Mouse (Mus musculus) intestine, embryonic 16.5 days (tissue): Measurements from ENCODE around the gene Nckap5l. TPM values are rescaled to one million over a fixed set of nuclear protein-coding genes. Genes with fewer than 3 reads are reported as not detected.
"Not testable (repeated sequence)": the region's sequence is repeated elsewhere in the genome, so short reads cannot be mapped to it uniquely, and the experiment has no call there.

ENCODE experiments used
- ATAC-seq: fragments of 200-750 bp; cut with Nextera tagmentation; 2 replicates; pipeline ENCODE4 v1.8.0; 2017; ENCODE audit warnings: moderate TSS enrichment, moderate library complexity
- H3K27ac ChIP-seq: fragments of 300-500 bp; sonication (generic); 2 replicates; pipeline ENCODE4 v1.5.1; 2014; ENCODE audit warnings: mild to moderate bottlenecking, low read length
- H3K27me3 ChIP-seq: fragments of 300-500 bp; sonication (generic); replicated peaks from 2 replicates; pipeline ENCODE4 v1.6.1; 2014; ENCODE audit warnings: low read length, control low read depth, mixed read lengths; ENCODE audit not compliant: control insufficient read depth, insufficient read depth
- H3K36me3 ChIP-seq: fragments of 300-500 bp; sonication (generic); 2 replicates; pipeline ENCODE4 v1.6.1; 2014; ENCODE audit warnings: low read length, control low read depth; ENCODE audit not compliant: control insufficient read depth, insufficient read depth
- H3K4me1 ChIP-seq: fragments of 300-500 bp; sonication (generic); 2 replicates; pipeline ENCODE4 v1.6.1; 2014; ENCODE audit warnings: low read length, control low read depth, mixed read lengths; ENCODE audit not compliant: control insufficient read depth, insufficient read depth
- H3K4me2 ChIP-seq: fragments of 300-500 bp; sonication (generic); 2 replicates; pipeline ENCODE4 v1.6.1; 2014; ENCODE audit warnings: low read depth, low read length, control low read depth
- H3K4me3 ChIP-seq: fragments of 300-500 bp; sonication (generic); 2 replicates; pipeline ENCODE4 v1.5.1; 2014; ENCODE audit warnings: mild to moderate bottlenecking, low read length
- H3K9ac ChIP-seq: fragments of 300-500 bp; sonication (generic); 2 replicates; pipeline ENCODE4 v1.6.1; 2014; ENCODE audit warnings: low read depth, low read length
- H3K9me3 ChIP-seq: fragments of 300-500 bp; sonication (generic); 2 replicates; pipeline ENCODE4 v1.6.1; 2016; ENCODE audit warnings: low read length, control low read depth; ENCODE audit not compliant: control insufficient read depth
- WGBS: fragments of 180-500 bp; shearing (Covaris S2); extraction: QIAGEN DNeasy Blood & Tissue Kit; methylation state at CpG from one replicate; pipeline ENCODE4 v1.1.7; 2014; 5-methylcytosine and 5-hydroxymethylcytosine counted together
- polyA plus RNA-seq: library from polyadenylated mRNA; unstranded; fragments of >200 nt; fragmentation: Nextera tagmentation; extraction: Ambion mirVana; gene quantifications from 2 replicates; pipeline ENCODE4 v1.2.1, GENCODE M21; 2015

Gene Nckap5l
- polyA plus RNA-seq, 1 experiment from 2014 or later = 6.5 TPM

- ATAC-seq = no peak
- Histone ChIP-seq H3K9ac (peak overlapping the region; percentile 36), H3K4me2 (peak overlapping the region; percentile 22), H3K27me3 (no peaks in the 10 kb centered on the region), H3K4me3 (no peak overlapping the region), H3K36me3 (no peaks in the 10 kb centered on the region), H3K9me3 (no peaks in the 10 kb centered on the region), H3K4me1 (peaks cover 50% of the 10 kb centered on the region), H3K27ac (no peak overlapping the region)
- WGBS = 38% methylated on average over 1 of the region's 1 CpGs
Observed at GRCm38 (mm10) chr15:99396462-99396861, 61.1 kb downstream of the Nckap5l start.

DNA sequence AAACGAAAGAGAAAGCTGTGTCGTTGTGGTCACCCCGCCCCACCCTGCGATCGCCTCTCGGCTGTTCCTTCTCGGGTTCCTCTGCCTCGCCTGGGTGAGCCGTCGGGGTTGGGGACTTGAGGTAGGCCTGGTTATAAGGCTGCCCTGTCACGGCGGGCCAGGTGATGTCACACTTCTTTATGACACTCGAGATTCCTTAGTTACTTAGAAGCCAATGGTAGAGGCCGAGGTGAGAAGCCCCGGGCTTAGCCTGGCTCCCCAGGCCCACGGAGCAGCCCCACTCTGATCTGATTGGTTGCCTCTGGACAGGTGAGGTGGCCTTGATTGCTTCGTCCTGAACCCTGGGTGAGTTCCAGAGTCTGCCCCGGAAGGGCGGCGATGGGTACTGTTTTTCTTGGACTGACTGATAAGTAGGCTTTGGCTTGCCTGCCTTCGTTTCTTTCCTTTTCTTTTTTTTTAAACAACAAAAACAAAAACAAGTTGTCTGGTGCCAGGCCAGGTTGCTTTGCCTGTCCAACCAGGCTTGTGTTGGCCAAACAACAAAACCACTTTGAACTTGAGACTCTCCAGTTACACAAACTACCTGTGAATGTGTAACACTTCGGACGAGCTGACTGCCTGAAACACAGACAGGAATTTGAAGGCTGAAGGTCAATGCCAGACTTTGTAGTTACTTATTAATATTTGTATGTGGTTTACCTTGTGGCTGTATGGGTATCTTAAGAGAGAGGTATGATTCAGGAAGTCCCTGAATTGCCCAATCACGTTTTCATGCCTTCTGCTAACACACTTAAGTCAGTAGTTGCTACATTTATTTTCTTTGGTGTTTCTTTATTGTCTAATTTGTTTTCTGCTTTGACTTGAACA lies 63.9 kb downstream of the Nckap5l start:
- peak overlapping the region; percentile 80 for H3K4me3 ChIP-seq
- no peaks in the 10 kb centered on the region for H3K27me3 ChIP-seq
- H3K9me3 ChIP-seq = no peaks in the 10 kb centered on the region
- WGBS = 4% methylated on average over 24 of the region's 24 CpGs
- no peaks in the 10 kb centered on the region for H3K36me3 ChIP-seq
- peak overlapping the region; percentile 72 for H3K4me2 ChIP-seq
- ATAC-seq = peak; percentile 83
- H3K4me1 ChIP-seq = peaks cover 34% of the 10 kb centered on the region
- H3K27ac ChIP-seq = peak overlapping the region; percentile 98
- H3K9ac ChIP-seq = peak overlapping the region; percentile 94

GRCm38 (mm10) chr15:99392486-99393385 lies 64.8 kb downstream of the Nckap5l start, which contains the start of gene Tmbim6:
TSS of gene Tmbim6 (plus strand) at chr15:99392882.
- ATAC-seq = peak; percentile 96
- Histone ChIP-seq H3K4me1 (peaks cover 32% of the 10 kb centered on the region), H3K9ac (peak within 1 kb of the TSS; percentile 94), H3K9me3 (no peaks in the 10 kb centered on the region), H3K36me3 (no peaks in the 10 kb centered on the region), H3K27me3 (no peaks in the 10 kb centered on the region), H3K4me2 (peak within 1 kb of the TSS; percentile 74), H3K27ac (peak within 1 kb of the TSS; percentile 98), H3K4me3 (peak within 1 kb of the TSS; percentile 80)
- under 1% methylated on average over 46 of the region's 51 CpGs for WGBS

GRCm38 (mm10) chr15:99391975-99392374 lies 65.6 kb downstream of the Nckap5l start:
- 74% methylated on average over 6 of the region's 6 CpGs for WGBS
- Histone ChIP-seq H3K4me2 (peak overlapping the region; percentile 74), H3K27ac (peak overlapping the region; percentile 70), H3K36me3 (no peaks in the 10 kb centered on the region), H3K4me3 (peak overlapping the region; percentile 46), H3K9me3 (no peaks in the 10 kb centered on the region), H3K9ac (peak overlapping the region; percentile 61), H3K27me3 (no peaks in the 10 kb centered on the region), H3K4me1 (peaks cover 30% of the 10 kb centered on the region)
- no peak for ATAC-seq

GRCm38 (mm10) chr15:99390472-99391401 lies 66.8 kb downstream of the Nckap5l start:
- Histone ChIP-seq H3K4me3 (no peak overlapping the region), H3K9ac (no peak overlapping the region), H3K9me3 (no peaks in the 10 kb centered on the region), H3K4me2 (no peak overlapping the region), H3K27ac (no peak overlapping the region), H3K4me1 (peaks cover 17% of the 10 kb centered on the region), H3K36me3 (no peaks in the 10 kb centered on the region), H3K27me3 (no peaks in the 10 kb centered on the region)
- no peak for ATAC-seq
- WGBS = 64% methylated on average over 7 of the region's 7 CpGs

DNA sequence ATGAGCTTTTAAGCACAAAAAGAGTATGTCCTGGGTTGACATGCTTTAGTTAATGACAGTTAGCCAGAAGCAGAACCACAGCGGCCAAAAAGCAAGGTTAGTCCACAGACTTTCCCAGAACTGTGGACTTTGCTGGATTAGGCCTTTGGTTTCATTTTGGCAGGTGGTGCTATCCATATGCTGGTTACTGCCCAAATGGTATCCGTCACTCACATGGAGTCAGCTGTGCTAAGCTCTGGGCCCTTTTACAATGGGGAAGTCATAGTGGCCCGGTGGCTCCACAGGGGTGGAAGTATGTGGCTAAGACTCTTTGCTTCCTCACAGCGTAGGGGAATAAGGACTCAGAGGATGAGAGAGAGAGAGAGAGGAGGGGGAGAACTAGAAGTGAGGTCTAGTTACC lies 69.6 kb downstream of the Nckap5l start:
- Histone ChIP-seq H3K36me3 (no peaks in the 10 kb centered on the region), H3K9ac (no peak overlapping the region), H3K27me3 (no peaks in the 10 kb centered on the region), H3K4me2 (no peak overlapping the region), H3K27ac (no peak overlapping the region), H3K9me3 (no peaks in the 10 kb centered on the region), H3K4me1 (peaks cover 6% of the 10 kb centered on the region; the same call in 1 of the 2 replicates), H3K4me3 (no peak overlapping the region)
- 74% methylated on average over 4 of the region's 4 CpGs for WGBS
- ATAC-seq = no peak

GRCm38 (mm10) chr15:99386796-99387195 lies 70.8 kb downstream of the Nckap5l start:
- ATAC-seq = peak; percentile 34
- no peaks in the 10 kb centered on the region for H3K27me3 ChIP-seq
- no peak overlapping the region for H3K4me2 ChIP-seq
- no peak overlapping the region for H3K27ac ChIP-seq
- H3K9me3 ChIP-seq = no peaks in the 10 kb centered on the region
- no peak overlapping the region for H3K9ac ChIP-seq
- no peak overlapping the region for H3K4me3 ChIP-seq
- H3K4me1 ChIP-seq = peaks cover 3% of the 10 kb centered on the region; the same call in 1 of the 2 replicates
- 71% methylated on average over 3 of the region's 3 CpGs for WGBS
- H3K36me3 ChIP-seq = no peaks in the 10 kb centered on the region

- not testable (repeated sequence) for H3K9me3 ChIP-seq, H3K27ac ChIP-seq, H3K4me1 ChIP-seq, H3K36me3 ChIP-seq, H3K9ac ChIP-seq, H3K4me3 ChIP-seq, ATAC-seq, H3K27me3 ChIP-seq, H3K4me2 ChIP-seq
- WGBS = 65% methylated on average over 3 of the region's 3 CpGs
Observed at GRCm38 (mm10) chr15:99386110-99386509, 71.4 kb downstream of the Nckap5l start.
